Mouse (Mus musculus): ENCODE measurements at regions not wholly inside any gene's neighbourhood (a gene's known extent, or its start where the extent isn't known, plus 50 kb on each side); places are given as distances from the start of the nearest gene placed in this dataset.
A peak's percentile ranks its signal among the peaks of the same experiment; 100 is the strongest.
"Not testable (repeated sequence)": the region's sequence is repeated elsewhere in the genome, so short reads cannot be mapped to it uniquely, and the experiment has no call there.

DNA sequence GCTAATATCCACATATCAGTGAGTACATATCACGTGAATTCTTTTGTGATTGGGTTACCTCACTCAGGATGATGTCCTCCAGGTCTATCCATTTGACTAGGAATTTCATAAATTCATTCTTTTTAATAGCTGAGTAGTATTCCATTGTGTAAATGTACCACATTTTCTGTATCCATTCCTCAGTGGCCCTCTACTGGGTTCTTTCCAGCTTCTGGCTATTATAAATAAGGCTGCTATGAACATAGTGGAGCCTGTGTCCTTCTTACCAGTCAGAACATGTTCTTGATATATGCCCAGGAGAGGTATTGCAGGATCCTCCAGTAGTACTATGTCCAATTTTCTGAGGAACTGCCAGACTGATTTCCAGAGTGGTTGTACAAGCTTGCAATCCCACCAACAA is 884.0 kb upstream of the Lrrc4c start:
- in situ Hi-C loops (cut with MboI; ENCODE audit: low pct_unique_long_range_greater_than_20kb); DNase-seq (ENCODE audit: low read depth, low spot score); CTCF ChIA-PET; POLR2A ChIA-PET; ATAC-seq; H3K27me3 ChIP-seq: not testable (repeated sequence)

DNA sequence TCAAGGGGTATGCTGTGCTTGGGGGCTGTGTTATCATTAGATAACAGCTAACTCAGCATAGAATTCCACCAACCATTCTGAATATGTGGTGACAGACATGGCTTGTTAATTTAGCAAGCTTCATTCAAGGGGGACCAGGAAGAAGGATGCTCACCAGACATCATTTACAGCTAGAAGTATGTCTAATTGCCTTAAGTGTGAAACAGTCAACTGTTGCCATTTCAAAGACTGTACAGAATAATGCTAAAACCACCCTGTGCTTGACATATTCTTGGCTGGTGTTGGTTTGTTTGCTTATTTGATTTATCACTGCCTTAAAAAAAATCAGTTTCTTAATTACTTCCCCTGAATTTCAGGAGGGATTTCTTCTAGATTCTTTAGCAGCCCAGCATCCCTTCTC is 877.0 kb upstream of the Lrrc4c start:
- no peak for TF ChIP-seq CTCF (IDR thresholded peaks at IDR 0.05)
- POLR2A ChIA-PET, result no interaction called here
- H3K27me3 ChIP-seq, result no peaks in the 10 kb centered on the region
- no peak for ATAC-seq
- CTCF ChIA-PET, result no interaction called here
- in situ Hi-C loops (cut with MboI; ENCODE audit: low pct_unique_long_range_greater_than_20kb), result no loop called here
- DNase-seq (ENCODE audit: low read depth, low spot score), result no peak

DNA sequence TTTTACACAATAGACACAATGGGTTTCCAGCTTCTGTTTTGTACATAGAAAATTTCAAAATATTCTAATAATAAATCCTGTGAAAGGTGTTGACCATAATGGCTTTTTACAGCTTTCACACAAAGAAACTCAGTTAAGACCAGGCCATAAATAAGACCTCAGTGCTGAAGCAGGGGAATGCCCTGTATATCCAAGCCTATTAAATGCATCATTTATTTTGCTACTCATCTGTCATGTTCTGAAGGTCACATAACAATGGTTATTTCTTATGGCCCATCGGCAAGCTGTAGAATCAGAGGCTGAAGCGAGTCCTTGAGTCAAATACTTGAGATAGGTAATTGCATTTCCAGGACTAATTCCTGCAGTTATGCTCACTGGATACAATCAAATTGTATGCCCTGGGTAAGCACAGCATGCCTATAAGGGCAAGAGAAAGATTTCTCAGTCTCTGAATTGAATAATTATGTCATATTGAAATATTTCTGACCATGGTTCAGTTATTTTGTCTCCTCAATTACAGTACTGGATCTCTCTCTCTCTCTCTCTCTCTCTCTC is 874.6 kb upstream of the Lrrc4c start:
- no peak for TF ChIP-seq CTCF (IDR thresholded peaks at IDR 0.05)
- DNase-seq (ENCODE audit: low read depth, low spot score) (no peak), ATAC-seq (no peak)
- ChIA-PET CTCF (no interaction called here), POLR2A (no interaction called here)
- in situ Hi-C loops (cut with MboI; ENCODE audit: low pct_unique_long_range_greater_than_20kb), result no loop called here
- no peaks in the 10 kb centered on the region for H3K27me3 ChIP-seq

DNA sequence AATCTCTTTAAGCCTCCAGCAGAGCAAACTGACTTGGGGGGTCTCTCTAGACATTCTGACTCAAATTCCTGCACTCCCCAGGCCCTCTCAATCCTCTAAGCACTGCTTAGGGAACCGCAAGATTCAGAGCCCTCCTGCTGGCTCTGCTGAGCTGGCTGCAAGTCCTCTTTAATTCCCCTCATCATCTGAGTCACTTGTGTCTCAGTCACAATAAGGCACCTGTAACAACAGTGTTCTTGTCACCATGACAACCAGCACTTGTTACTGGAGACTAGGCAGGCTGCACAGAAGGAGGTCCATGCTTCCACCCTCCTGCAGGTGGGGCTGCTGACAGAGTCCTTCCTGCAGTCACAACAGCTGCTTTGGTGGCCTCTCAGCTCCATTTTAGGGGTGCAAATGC is 869.1 kb upstream of the Lrrc4c start:
- CTCF ChIA-PET, result no interaction called here
- no peaks in the 10 kb centered on the region for H3K27me3 ChIP-seq
- no peak for TF ChIP-seq CTCF (IDR thresholded peaks at IDR 0.05)
- in situ Hi-C loops (cut with MboI; ENCODE audit: low pct_unique_long_range_greater_than_20kb), result no loop called here
- ATAC-seq (no peak), DNase-seq (ENCODE audit: low read depth, low spot score) (no peak)
- POLR2A ChIA-PET, result no interaction called here

DNA sequence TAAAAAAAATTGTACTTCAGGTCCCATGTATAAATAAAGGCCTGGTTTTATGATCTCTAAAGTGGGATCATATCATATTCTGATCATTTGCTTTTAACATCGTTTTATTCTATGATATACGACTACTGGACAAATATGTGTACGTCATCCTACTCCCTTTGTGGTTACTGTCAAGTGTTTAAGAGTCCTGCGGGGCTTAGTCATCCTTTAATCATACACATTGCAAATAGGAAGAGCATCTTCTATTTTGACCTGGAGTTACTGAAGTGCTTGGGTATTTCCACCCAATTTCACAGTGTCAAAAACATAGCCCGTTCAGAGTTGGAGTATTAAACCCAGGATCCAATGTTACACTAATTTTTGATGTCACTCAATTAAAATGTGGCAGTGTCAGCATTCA is 838.1 kb upstream of the Lrrc4c start:
- no peak for ATAC-seq
- no peaks in the 10 kb centered on the region for H3K27me3 ChIP-seq
- ChIA-PET CTCF (interaction anchor here (1.0 kb wide), 1 partner anchor 17 kb away, joined by 3 read pairs; no protein-coding TSS in a partner anchor), POLR2A (no interaction called here)
- no peak for TF ChIP-seq CTCF (IDR thresholded peaks at IDR 0.05)
- no peak for DNase-seq (ENCODE audit: low read depth, low spot score)
- in situ Hi-C loops (cut with MboI; ENCODE audit: low pct_unique_long_range_greater_than_20kb), result no loop called here

DNA sequence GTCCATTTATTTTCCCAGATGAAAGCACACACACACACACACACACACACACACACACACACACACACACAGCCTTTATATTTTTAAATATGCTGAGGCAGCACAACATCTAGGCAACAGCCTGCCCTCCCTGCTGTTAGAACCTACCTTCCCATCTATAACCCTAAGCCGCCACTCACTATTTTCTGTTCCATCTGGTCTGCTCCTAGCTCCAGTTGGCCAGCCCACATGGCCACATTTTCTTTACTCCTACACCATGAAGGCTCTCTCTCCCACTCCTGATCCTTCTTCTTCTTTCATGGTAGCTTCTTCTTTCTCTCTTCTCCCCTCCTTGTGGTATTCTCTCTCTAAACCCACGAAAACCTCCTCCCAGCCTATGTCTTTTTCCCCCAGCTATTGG is 834.6 kb upstream of the Lrrc4c start:
- CTCF ChIA-PET, result no interaction called here
- in situ Hi-C loops (cut with MboI; ENCODE audit: low pct_unique_long_range_greater_than_20kb), result no loop called here
- no peaks in the 10 kb centered on the region for H3K27me3 ChIP-seq
- ATAC-seq, result no peak
- TF ChIP-seq CTCF (IDR thresholded peaks at IDR 0.05), result no peak
- no peak for DNase-seq (ENCODE audit: low read depth, low spot score)
- POLR2A ChIA-PET, result no interaction called here

DNA sequence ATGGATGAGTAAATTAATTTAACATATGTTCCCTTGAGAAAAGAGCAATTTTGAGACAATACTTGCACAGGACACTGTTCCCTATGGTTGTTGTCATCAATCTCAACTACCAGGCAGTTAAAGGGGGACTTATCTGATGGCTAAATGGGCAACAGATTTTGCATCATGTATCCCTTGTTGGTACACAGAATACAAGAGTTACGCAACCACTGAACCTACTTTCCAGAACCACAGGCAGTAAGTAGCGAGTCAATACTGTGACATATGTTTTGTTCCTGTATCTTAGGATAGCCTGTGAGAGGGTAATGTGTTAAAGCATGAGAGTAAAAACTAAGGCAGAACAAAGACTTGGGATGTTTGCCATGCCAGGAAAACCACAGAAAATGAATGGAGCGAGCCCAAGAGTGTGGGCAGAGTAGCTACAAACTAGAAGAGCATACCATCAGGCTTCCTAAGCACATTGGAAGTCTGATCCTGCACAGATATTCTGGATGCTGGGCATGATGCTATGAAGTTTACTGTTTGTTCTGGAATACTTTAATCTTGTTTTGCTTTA is 830.3 kb upstream of the Lrrc4c start:
- H3K27me3 ChIP-seq, result no peaks in the 10 kb centered on the region
- POLR2A ChIA-PET, result no interaction called here
- TF ChIP-seq CTCF (IDR thresholded peaks at IDR 0.05), result no peak
- ATAC-seq (no peak), DNase-seq (ENCODE audit: low read depth, low spot score) (no peak)
- in situ Hi-C loops (cut with MboI; ENCODE audit: low pct_unique_long_range_greater_than_20kb), result no loop called here
- CTCF ChIA-PET, result no interaction called here

DNA sequence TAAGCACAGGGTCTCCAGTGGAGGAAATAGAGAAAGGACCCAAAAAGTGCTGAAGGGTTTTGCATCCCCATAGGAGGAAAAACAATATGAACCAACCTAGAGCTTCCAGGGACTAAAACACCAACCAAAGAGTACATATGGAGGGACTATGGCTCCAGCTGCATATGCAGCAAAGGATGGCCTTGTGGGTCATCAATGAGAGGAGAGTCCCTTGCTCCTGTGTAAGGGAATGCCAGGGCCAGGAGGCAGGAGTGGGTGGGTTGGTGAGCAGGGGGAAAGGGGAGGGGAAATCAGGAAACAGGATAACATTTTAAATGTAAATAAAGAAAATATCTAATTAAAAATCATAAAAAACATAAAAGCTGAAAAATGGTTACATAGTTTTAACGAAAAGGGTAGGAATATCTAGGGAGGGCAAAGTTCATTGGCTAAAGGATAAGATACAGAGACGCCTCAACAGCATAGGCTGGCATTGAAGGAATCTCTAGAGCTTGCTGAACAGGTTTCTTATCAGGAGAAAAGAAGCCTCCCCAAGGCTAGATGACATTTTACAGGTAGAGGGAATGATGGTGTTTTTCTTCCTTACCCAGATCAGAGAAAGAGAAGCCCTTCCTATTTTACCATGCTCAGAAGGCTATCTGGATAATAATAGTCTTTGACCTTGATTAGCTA is 823.8 kb upstream of the Lrrc4c start:
- in situ Hi-C loops (cut with MboI; ENCODE audit: low pct_unique_long_range_greater_than_20kb), result no loop called here
- DNase-seq (ENCODE audit: low read depth, low spot score), result no peak
- no peak for TF ChIP-seq CTCF (IDR thresholded peaks at IDR 0.05)
- ChIA-PET POLR2A (no interaction called here), CTCF (interaction anchor here (0.7 kb wide), 1 partner anchor 71 kb away, joined by 3 read pairs; no protein-coding TSS in a partner anchor)
- ATAC-seq, result no peak
- no peaks in the 10 kb centered on the region for H3K27me3 ChIP-seq

DNA sequence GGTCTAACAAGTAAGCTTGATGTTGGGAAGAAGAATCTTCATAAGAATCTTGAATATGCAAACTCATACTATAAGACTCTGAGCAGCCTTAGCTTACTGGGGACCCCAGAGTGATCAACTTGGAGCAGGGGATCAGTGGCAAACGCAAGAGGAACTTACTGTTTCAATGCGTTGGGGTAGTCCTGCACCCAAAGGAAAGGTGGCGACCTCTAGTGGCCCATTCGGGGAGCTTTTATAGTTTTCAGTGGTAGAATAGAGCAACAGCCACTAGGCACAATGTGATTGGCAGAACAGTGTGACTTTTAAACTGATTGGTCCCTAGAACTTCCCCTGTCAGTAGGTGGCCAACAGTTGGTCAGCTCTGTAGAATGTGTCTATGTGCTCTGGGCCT is 823.3 kb upstream of the Lrrc4c start:
- ChIA-PET POLR2A (no interaction called here), CTCF (interaction anchor here (0.7 kb wide), 1 partner anchor 71 kb away, joined by 3 read pairs; no protein-coding TSS in a partner anchor)
- TF ChIP-seq CTCF (IDR thresholded peaks at IDR 0.05), result peak; percentile 11
- in situ Hi-C loops (cut with MboI; ENCODE audit: low pct_unique_long_range_greater_than_20kb), result no loop called here
- H3K27me3 ChIP-seq, result no peaks in the 10 kb centered on the region
- ATAC-seq (no peak), DNase-seq (ENCODE audit: low read depth, low spot score) (no peak)

DNA sequence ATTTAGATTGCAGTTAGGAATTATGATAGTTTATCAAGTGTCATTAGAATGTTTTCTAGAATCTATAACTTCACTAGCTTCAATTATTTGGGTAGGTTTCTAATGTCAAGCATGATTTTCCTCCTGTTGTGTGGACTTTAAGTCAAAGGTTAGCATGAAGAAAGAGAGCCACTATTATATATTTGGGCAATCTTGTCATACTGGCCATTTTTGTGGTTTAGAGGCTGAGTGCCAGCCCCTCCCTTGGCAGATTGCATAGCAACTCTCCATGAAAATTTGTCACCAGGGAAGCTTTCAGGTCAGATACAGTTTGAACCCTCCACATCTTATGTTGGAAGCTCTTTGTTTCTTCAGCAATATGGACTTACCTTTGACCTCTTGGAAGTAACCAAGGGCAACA is 806.7 kb upstream of the Lrrc4c start:
- ATAC-seq (no peak), DNase-seq (ENCODE audit: low read depth, low spot score) (no peak)
- in situ Hi-C loops (cut with MboI; ENCODE audit: low pct_unique_long_range_greater_than_20kb), result no loop called here
- TF ChIP-seq CTCF (IDR thresholded peaks at IDR 0.05), result no peak
- ChIA-PET CTCF (interaction anchor here (1.5 kb wide), 1 partner anchor 10 kb away, joined by 3 read pairs; no protein-coding TSS in a partner anchor), POLR2A (no interaction called here)
- no peaks in the 10 kb centered on the region for H3K27me3 ChIP-seq

DNA sequence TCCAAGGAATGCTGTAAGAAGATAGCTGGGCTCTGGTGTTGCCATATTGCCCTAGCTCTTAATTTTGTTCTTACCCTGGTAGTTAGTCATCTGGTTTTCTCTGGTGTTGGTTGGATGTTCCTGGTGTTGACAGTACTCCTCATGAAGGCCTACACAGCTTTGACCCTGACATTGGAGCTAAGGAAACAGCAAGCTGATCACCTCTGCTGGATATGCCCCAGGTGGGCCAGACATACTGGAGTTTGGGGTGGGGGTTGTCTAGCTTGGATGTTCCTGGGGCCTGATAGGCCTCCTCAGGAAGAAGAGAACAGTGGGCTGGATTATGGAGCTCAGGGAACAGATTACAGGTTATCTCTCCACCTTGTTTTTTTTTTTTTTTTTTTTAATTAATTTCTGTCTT is 796.3 kb upstream of the Lrrc4c start:
- in situ Hi-C loops (cut with MboI; ENCODE audit: low pct_unique_long_range_greater_than_20kb), result no loop called here
- ChIA-PET POLR2A (no interaction called here), CTCF (interaction anchor here (0.9 kb wide), 1 partner anchor 11 kb away, joined by 3 read pairs; no protein-coding TSS in a partner anchor)
- ATAC-seq, result no peak
- no peak for DNase-seq (ENCODE audit: low read depth, low spot score)
- TF ChIP-seq CTCF (IDR thresholded peaks at IDR 0.05), result no peak
- H3K27me3 ChIP-seq, result no peaks in the 10 kb centered on the region

Measured in Patski (cell line).